Mouse (Mus musculus) heart, adult 8-10 months (tissue): ENCODE measurements around the gene Gria1. TPM values are rescaled to one million over a fixed set of nuclear protein-coding genes. Genes with fewer than 3 reads are reported as not detected.

Experiments used
- DNase-seq: peaks from one replicate; pipeline ENCODE4 v3.0.0; 2022; ENCODE audit warnings: low spot score
- total RNA-seq, 4 experiments: library from RNA; stranded (reverse); gene quantifications; 2 replicates each; pipeline ENCODE4 v1.2.4; 2022

The Gria1 gene
- total RNA-seq, 4 experiments from 2014 or later: 0.06 to 0.28 (median 0.22) TPM

DNA sequence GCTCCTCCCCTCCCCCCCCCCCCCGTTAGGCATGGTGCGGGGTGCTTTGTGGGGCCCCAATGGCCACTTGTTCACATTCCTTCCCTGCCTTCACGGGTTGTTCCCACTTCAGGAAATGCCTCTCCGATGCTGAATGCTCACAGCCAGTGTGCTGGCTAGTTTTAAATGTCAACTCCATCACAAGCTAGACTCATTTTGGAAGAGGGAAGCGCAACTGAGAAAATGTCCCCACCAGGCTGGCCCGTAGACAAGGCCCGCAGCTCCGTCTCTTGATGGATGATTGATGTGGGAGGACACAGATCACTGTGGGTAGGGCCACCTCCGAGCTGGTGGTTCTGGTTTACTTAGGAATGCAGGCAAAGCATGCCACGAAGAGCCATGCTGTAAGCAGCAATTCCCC is 266.9 kb downstream of the Gria1 start:
- no peak for DNase-seq

DNA sequence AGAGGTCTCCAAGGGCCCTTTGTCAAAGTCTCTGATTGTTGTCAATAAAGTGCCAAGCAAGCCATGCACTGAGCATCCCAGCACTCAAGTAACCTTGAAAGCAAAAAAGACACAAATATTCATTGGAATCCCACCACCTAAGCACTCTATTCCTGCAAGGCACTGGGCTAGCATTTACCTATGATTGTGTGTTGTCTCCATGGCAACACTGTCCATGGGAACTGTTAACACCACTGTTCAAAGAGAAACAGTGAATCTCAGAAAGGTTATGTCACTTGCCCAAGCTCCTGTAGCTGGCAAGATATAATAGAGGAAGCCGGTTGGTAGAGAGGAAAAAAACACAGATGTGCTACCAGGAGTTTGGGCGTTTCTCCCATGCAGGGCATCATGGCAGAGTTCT is 274.9 kb downstream of the Gria1 start:
- no peak for DNase-seq

DNA sequence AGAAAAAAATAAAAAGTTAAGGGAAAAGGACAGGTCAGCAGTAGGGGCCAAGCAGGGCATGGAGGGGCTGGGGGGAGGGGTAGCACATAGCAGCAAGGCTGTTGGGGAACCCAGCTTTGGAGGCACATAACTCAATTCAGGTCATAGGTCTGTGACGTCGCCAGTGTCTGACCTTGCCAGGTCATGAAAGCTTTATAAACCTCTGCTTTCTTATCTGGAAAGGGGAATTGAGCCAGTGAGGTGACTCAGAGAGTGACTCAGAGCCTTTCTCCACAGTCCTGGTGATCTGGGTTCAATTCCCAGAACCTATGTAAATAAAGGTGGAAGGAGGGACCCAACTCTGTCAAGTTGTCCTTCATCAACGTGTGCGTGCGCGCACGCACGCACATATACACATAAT is 286.2 kb downstream of the Gria1 start:
- no peak for DNase-seq

DNA sequence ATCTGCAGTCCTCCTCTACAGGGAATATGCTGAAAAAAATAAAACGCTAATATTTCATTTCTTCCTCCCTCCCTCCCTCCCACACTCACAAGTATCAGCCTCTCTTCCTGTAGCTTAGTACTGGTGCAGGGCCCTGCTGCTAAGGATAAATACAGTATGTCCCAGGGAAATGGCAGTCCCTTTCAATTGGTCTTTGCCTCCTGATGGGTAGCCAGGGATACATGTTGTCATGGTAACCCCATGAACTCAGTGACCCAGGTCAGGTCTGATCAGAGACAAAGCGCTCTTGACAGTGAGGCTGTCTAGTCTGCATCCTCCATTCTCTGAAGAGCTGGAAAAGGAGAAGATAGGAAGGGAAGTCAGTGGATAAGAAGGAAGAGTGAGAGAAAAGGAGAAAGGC is 287.1 kb downstream of the Gria1 start:
- no peak for DNase-seq

DNA sequence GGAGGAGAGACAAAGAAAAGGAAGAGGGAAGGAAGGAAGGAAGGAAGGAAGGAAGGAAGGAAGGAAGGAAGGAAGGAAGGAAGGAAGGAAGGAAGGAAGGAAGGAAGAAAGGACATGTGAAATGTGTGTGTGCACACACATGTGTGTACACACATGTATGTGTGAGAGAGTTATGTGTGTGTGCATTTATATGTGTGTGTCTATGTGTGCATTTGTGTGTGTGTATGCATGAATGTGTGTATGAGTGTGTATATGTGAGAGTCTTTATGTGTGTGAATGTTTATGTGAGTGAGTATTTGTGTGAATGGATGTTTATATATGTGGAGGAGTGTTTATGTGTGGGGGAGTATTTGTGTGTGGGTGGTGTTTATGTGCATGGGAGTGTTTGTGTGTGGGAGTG is 287.5 kb downstream of the Gria1 start:
- no peak for DNase-seq

DNA sequence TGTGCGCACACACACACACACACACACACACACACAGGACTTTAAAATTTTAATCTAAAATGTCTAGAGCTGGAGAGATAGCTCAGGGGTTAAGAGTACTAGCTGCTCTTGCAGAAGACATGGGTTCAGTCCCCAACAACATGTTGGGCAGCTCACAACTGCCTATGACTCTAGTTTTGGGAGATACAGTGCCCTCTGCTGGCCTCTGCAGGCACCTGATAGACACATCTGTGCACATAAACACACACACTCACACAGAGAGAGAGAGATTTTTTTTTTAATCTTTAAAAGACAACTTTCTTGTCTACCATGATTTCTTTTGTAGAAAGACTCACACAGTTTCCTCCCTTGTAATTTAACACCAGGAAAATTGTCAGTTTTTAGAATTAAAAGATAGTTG is 292.4 kb downstream of the Gria1 start:
- no peak for DNase-seq

DNA sequence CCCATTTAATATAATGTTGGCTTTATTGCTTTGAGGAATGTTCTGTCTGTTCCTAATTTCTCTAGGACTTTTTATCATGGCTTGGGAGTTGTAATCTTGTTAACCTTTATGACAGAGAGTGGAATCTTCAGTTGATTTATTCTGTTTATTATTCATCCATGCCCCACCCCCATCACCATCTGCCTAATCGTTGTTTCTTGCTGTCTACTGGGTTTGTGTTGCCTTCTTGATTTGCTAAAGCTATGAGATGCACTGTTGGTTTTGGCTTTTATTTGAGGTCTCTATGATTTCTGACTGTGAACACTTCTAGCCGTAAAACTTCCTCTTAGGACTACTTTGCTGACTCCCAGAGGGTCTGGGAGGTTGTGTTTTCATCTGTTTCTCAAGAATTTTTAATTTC is 294.9 kb downstream of the Gria1 start:
- no peak for DNase-seq

DNA sequence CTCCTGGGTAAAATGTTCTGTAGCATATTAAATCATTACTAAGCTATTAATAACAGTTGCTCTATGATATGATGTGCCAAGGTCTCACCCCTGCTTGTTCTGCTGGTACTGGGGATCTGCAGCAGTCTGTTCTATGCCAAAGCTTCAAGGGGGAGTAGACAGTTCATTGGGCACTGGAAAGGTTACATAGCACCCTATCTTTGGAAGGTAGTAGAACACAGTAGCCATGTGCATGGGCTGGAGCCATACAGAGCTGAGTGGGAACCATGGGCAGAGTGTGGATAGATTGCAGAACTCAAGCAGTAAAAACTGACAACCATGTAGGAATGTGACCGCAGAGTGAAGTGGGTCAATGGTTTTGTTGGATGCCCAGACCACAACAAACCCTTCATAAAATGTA is 295.7 kb downstream of the Gria1 start:
- DNase-seq: peak; percentile 1

DNA sequence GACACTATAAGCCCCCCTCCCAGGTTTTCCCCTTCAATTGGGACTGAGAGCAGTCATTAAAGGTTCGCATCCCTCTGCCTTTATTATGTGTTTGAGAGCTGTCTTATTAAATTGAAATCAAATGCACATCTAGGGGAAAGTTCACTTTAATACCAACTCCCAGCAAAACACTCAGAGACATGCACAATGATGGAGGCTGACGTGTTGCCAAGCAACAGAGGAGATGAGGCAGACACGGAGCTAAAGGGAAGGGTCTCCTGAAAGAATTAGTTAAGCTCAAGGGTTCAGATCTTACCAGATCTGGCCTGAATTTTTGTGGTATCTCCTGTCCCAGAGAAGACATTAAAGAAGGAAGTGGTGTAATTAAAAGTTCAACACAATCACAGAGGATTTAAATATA is 305.9 kb downstream of the Gria1 start:
- no peak for DNase-seq

DNA sequence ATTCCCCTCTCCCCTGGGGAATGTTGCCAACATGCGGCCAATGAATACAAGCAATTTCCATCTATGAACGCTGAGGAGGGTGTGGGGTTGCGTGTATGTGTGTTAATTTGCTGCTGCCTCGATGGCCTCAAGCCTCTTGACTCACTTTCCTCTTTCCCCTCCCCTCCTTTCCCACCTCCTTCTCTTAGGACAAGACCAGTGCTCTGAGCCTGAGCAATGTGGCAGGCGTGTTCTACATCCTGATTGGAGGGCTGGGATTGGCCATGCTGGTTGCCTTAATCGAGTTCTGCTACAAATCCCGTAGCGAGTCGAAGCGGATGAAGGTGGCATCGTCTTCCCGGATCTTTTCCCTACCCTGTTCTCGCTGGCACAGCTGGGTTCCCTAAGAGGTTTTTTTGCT is 306.3 kb downstream of the Gria1 start:
- no peak for DNase-seq

DNA sequence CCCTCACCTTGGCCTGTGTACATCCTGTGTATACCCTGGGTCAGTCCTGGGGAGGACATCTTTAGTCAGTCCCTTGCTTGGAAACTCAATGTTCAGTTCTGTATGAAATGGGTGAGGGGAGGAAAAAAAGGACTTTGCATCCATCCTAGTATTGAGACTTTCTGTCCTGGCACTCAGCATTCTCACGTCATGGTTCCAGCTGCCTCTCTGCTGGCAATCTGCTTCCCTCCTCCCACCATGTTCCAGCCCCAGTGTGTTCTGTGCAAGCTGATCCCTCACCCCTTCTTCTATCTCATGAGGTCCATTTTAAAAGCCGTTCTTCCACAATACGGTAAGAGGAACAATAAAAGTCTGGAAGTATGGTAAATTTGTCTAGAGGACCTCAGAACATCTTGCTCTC is 308.2 kb downstream of the Gria1 start:
- no peak for DNase-seq

DNA sequence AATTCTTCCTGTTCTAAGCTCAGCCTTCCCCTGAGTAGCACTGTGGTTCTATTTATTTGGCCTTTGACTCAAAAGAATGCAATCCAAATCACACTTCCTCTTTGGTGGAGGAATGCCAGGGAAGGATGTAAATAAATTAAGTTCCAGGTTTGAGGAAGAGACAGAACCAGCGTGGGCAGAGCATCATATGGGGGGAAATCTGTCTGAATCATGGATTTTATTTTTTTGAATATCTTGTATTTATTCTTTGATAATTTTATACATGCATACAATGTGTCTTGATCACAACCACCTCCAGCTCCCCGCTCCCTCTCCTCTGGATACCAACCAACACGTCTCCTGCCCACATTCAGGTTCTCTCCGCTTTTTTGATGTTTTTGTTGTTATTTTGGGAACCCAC is 312.9 kb downstream of the Gria1 start:
- DNase-seq: no peak
